Mouse (Mus musculus): ENCODE measurements around the gene Gm13871. TPM values are rescaled to one million over a fixed set of nuclear protein-coding genes. Genes with fewer than 3 reads are reported as not detected.

Gm13871 gene
- total and polyA plus RNA-seq, 3 experiments = not detected

Other genes with a start within 250 kb of the Gm13871 start
- gene Gm11239, start 237.6 kb downstream of the Gm13871 start, total RNA-seq (2012; rRNA removed) = not detected in 2 replicates
- gene Gm11239, start 237.6 kb downstream of the Gm13871 start, polyA plus RNA-seq (2012; ENCODE audit: insufficient read depth in 1 of 2, insufficient read length in 2 of 2, low read depth in 1 of 2, low replicate concordance in 2 of 2, missing spikeins in 1 of 2) = not detected
- not detected in 2 replicates for gene Gm428, start 222.4 kb downstream of the Gm13871 start, total RNA-seq (2012; rRNA removed)
- not detected for gene Gm428, start 222.4 kb downstream of the Gm13871 start, polyA plus RNA-seq (2012; ENCODE audit: insufficient read depth in 1 of 2, insufficient read length in 2 of 2, low read depth in 1 of 2, low replicate concordance in 2 of 2, missing spikeins in 1 of 2)
- not detected in 2 replicates for gene Rasef, start 115.0 kb downstream of the Gm13871 start, total RNA-seq (2012; rRNA removed)
- not detected for gene Rasef, start 115.0 kb downstream of the Gm13871 start, polyA plus RNA-seq (2012; ENCODE audit: insufficient read depth in 1 of 2, insufficient read length in 2 of 2, low read depth in 1 of 2, low replicate concordance in 2 of 2, missing spikeins in 1 of 2)
- not detected in 2 replicates for gene Gm11758, start 29.7 kb downstream of the Gm13871 start, total RNA-seq (2012; rRNA removed)
- gene Gm11758, start 29.7 kb downstream of the Gm13871 start, polyA plus RNA-seq (2012; ENCODE audit: insufficient read depth in 1 of 2, insufficient read length in 2 of 2, low read depth in 1 of 2, low replicate concordance in 2 of 2, missing spikeins in 1 of 2) = not detected
- not detected in 2 replicates for gene Gm11757, start 14.8 kb downstream of the Gm13871 start, total RNA-seq (2012; rRNA removed)
- not detected for gene Gm11757, start 14.8 kb downstream of the Gm13871 start, polyA plus RNA-seq (2012; ENCODE audit: insufficient read depth in 1 of 2, insufficient read length in 2 of 2, low read depth in 1 of 2, low replicate concordance in 2 of 2, missing spikeins in 1 of 2)
- gene Gm11756, start 14.8 kb upstream of the Gm13871 start, total RNA-seq (2012; rRNA removed) = not detected in 2 replicates
- not detected for gene Gm11756, start 14.8 kb upstream of the Gm13871 start, polyA plus RNA-seq (2012; ENCODE audit: insufficient read depth in 1 of 2, insufficient read length in 2 of 2, low read depth in 1 of 2, low replicate concordance in 2 of 2, missing spikeins in 1 of 2)
- not detected in 2 replicates for gene 2310002L09Rik, start 44.9 kb upstream of the Gm13871 start, total RNA-seq (2012; rRNA removed)
- not detected for gene 2310002L09Rik, start 44.9 kb upstream of the Gm13871 start, polyA plus RNA-seq (2012; ENCODE audit: insufficient read depth in 1 of 2, insufficient read length in 2 of 2, low read depth in 1 of 2, low replicate concordance in 2 of 2, missing spikeins in 1 of 2)
- gene Frmd3, start 107.5 kb upstream of the Gm13871 start, total RNA-seq (2012; rRNA removed) = not detected in 2 replicates
- gene Frmd3, start 107.5 kb upstream of the Gm13871 start, polyA plus RNA-seq (2012; ENCODE audit: insufficient read depth in 1 of 2, insufficient read length in 2 of 2, low read depth in 1 of 2, low replicate concordance in 2 of 2, missing spikeins in 1 of 2) = not detected